Comparison of ENCODE assay signal across 10 mouse cellular contexts in genomic region chr17:29399241-29399910, GRCm38 (mm10). TPM values are rescaled to one million over a fixed set of nuclear protein-coding genes. Genes with fewer than 3 reads are reported as not detected.
DNase-seq lines count a peak whose midpoint lies in the region; ATAC-seq and TF ChIP-seq lines count a peak whose summit lies in the region.
"Had no signal": no experiment of that assay in that cellular context is flagged by ENCODE, and none has a peak within 500 bp of the region (broad histone marks: within the 10 kb centered on the region; RNA-seq: fewer than 3 reads in every experiment).

No protein-coding gene starts in this region.

- no peaks in the 10 kb centered on the region for H3K27me3 ChIP-seq in kidney, adult 2 months (replicated peaks; ENCODE audit: control insufficient read depth, insufficient read depth, low read length)
- H3K27me3 ChIP-seq in kidney, embryonic 16.5 days (ENCODE audit: insufficient read depth, low read length): no peaks in the 10 kb centered on the region
- no peaks in the 10 kb centered on the region for H3K27me3 ChIP-seq in intestine, embryonic 15.5 days (replicated peaks)

- no peak for ATAC-seq in kidney, embryonic 16.5 days (ENCODE audit: low FRiP score, low TSS enrichment)
- no peak for ATAC-seq in intestine, embryonic 15.5 days
- ATAC-seq: midbrain, embryonic 16.5 days had no signal

- no peak overlapping the region for H3K9ac ChIP-seq in kidney, embryonic 16.5 days (replicated peaks; ENCODE audit: low read length)
- no peak overlapping the region for H3K9ac ChIP-seq in intestine, embryonic 15.5 days

- H3K4me2 ChIP-seq in kidney, embryonic 16.5 days (replicated peaks; ENCODE audit: low read depth, low read length): no peak overlapping the region
- no peak overlapping the region for H3K4me2 ChIP-seq in intestine, embryonic 15.5 days (replicated peaks)

- 84% methylated on average over 14 of the region's 14 CpGs for WGBS in kidney, adult 2 months
- WGBS in kidney, embryonic 16.5 days: 61% methylated on average over 14 of the region's 14 CpGs
- 52% methylated on average over 14 of the region's 14 CpGs for WGBS in intestine, embryonic 15.5 days

- peak; percentile 29 for DNase-seq in kidney, adult 2 months
- peak; percentile 98 for DNase-seq in R1 (ENCODE audit: low read depth, low spot score)
- peak; percentile 32 to 38 for DNase-seq in lung, postnatal 4 days
- no peak for DNase-seq in cerebellum, adult 11-12 months
- no peak for DNase-seq in urinary bladder, adult 18-20 months (ENCODE audit: low spot score in 2 of 2)
- no peak for DNase-seq in kidney, adult 18-20 months
- DNase-seq: right cerebral cortex, postnatal 25 days had no signal

- H3K9me3 ChIP-seq in kidney, embryonic 16.5 days (ENCODE audit: low read length): no peaks in the 10 kb centered on the region
- no peaks in the 10 kb centered on the region for H3K9me3 ChIP-seq in intestine, embryonic 15.5 days

- no peak for TF ChIP-seq POLR2A in kidney, adult 2 months (IDR thresholded peaks at IDR 0.05; ENCODE audit: low read depth, low read length)

- no peak overlapping the region for H3K27ac ChIP-seq in kidney, adult 2 months (ENCODE audit: insufficient read depth, low read depth, low read length)
- no peak overlapping the region for H3K27ac ChIP-seq in kidney, embryonic 16.5 days (ENCODE audit: low read length)
- 0 out of 2 replicates have a peak overlapping the region, but pooled peaks have one; percentile 84 for H3K27ac ChIP-seq in intestine, embryonic 15.5 days

- H3K4me3 ChIP-seq in kidney, adult 2 months (ENCODE audit: insufficient read depth, low read depth, low read length): no peak overlapping the region
- no peak overlapping the region for H3K4me3 ChIP-seq in kidney, embryonic 16.5 days (ENCODE audit: low read length)
- no peak overlapping the region for H3K4me3 ChIP-seq in intestine, embryonic 15.5 days (replicated peaks)

- no peak for TF ChIP-seq CTCF in kidney, adult 2 months (conservative IDR thresholded peaks at IDR 0.05; ENCODE audit: insufficient read depth, insufficient read length, low read depth, low read length)

- no peaks in the 10 kb centered on the region for H3K4me1 ChIP-seq in kidney, adult 2 months (ENCODE audit: control insufficient read depth, insufficient read depth, low read length)
- H3K4me1 ChIP-seq in kidney, embryonic 16.5 days (ENCODE audit: insufficient read depth, low read length): peaks cover 22% of the 10 kb centered on the region
- H3K4me1 ChIP-seq in intestine, embryonic 15.5 days (replicated peaks): peaks cover 26% of the 10 kb centered on the region

- no peaks in the 10 kb centered on the region for H3K36me3 ChIP-seq in kidney, adult 2 months (ENCODE audit: control insufficient read depth, insufficient read depth, low read length)
- no peaks in the 10 kb centered on the region for H3K36me3 ChIP-seq in kidney, embryonic 16.5 days (ENCODE audit: insufficient read depth, low read length)
- no peaks in the 10 kb centered on the region for H3K36me3 ChIP-seq in intestine, embryonic 15.5 days

RNA-seq across cellular contexts. Expression of gene Fgd2, which starts 38.7 kb away (rescaled TPM):
- 10.1 and 11.4 TPM in 2 replicates for polyA plus RNA-seq in kidney, adult 2 months (2012; rRNA removed)
- polyA plus RNA-seq in kidney, embryonic 16.5 days (2015; fragmentation: Nextera tagmentation; extraction: Ambion mirVana): 14.4 and 16.2 TPM in 2 replicates
- 10.5 and 12.3 TPM in 2 replicates for polyA plus RNA-seq in intestine, embryonic 15.5 days (2015; fragmentation: Nextera tagmentation; extraction: Ambion mirVana)

RNA-seq across cellular contexts. Expression of gene Mtch1, which starts 51.6 kb away (rescaled TPM):
- polyA plus RNA-seq in kidney, adult 2 months (2012; rRNA removed): 375 and 393 TPM in 2 replicates
- polyA plus RNA-seq in kidney, embryonic 16.5 days (2015; fragmentation: Nextera tagmentation; extraction: Ambion mirVana): 189 and 316 TPM in 2 replicates
- 235 and 275 TPM in 2 replicates for polyA plus RNA-seq in intestine, embryonic 15.5 days (2015; fragmentation: Nextera tagmentation; extraction: Ambion mirVana)

Comparison
In these comparisons a context has a peak if more than half of its experiments do, and no peak if none do; other contexts are left out.
1. DNase-seq: peak in kidney, adult 2 months (single experiment), R1 (single experiment) and lung, postnatal 4 days (2 of 2); none in cerebellum, adult 11-12 months (single experiment), urinary bladder, adult 18-20 months (0 of 2) and kidney, adult 18-20 months (single experiment).